Mouse (Mus musculus): ENCODE data around the gene Rbms3. TPM values are rescaled to one million over a fixed set of nuclear protein-coding genes. Genes with fewer than 3 reads are reported as not detected.

Rbms3 gene
- total and polyA plus RNA-seq, 3 experiments = not detected

- dilution Hi-C loops (cut with MboI; ENCODE audit: extremely low pct_ligation_motif_present, extremely low pct_unique_long_range_greater_than_20kb, low sequenced_read_pairs) (no loop called here), in situ Hi-C loops (cut with MboI; ENCODE audit: low pct_ligation_motif_present, low pct_unique_long_range_greater_than_20kb, low sequenced_read_pairs) (no loop called here)
- no peak for DNase-seq (ENCODE audit: extremely low read depth)
- H3K4me3 ChIP-seq (replicated peaks in 1 of 3; ENCODE audit: low read depth in 2 of 3, low read length in 2 of 3, poor library complexity in 1 of 3) = no peak overlapping the region
- H3K27ac ChIP-seq (ENCODE audit: insufficient read depth, low read depth) = no peak overlapping the region
- no peaks in the 10 kb centered on the region for H3K4me1 ChIP-seq (ENCODE audit: control insufficient read depth in 1 of 2, insufficient read depth in 2 of 2)
- H3K9ac ChIP-seq (ENCODE audit: insufficient read depth, low read depth) = no peak overlapping the region
- no peaks in the 10 kb centered on the region for H3K36me3 ChIP-seq (replicated peaks in 1 of 2; ENCODE audit: control insufficient read depth in 1 of 2, insufficient read depth in 1 of 2, low read length in 1 of 2)
- H3K79me2 ChIP-seq (replicated peaks; ENCODE audit: control insufficient read depth, extremely low read depth, insufficient read depth, poor library complexity, severe bottlenecking) = no peaks in the 10 kb centered on the region
- H3K27me3 ChIP-seq (replicated peaks) = no peaks in the 10 kb centered on the region
- TF ChIP-seq CHD2 (IDR thresholded peaks at IDR 0.05; ENCODE audit: low read length) (no peak), RCOR1 (conservative IDR thresholded peaks at IDR 0.05; ENCODE audit: low read depth, low read length) (no peak), GABPA (IDR thresholded peaks at IDR 0.05; ENCODE audit: insufficient replicate concordance, low read depth, low read length) (no peak), HCFC1 (IDR thresholded peaks at IDR 0.05; ENCODE audit: low read depth, low read length) (no peak), ZNF384 (IDR thresholded peaks at IDR 0.05; ENCODE audit: low read depth, low read length) (no peak), UBTF (IDR thresholded peaks at IDR 0.05; ENCODE audit: low read depth, low read length) (no peak), USF2 (conservative IDR thresholded peaks at IDR 0.05; ENCODE audit: low read depth, low read length) (no peak), RAD21 (IDR thresholded peaks at IDR 0.05; ENCODE audit: low read depth, low read length) (no peak), NELFE (IDR thresholded peaks at IDR 0.05; ENCODE audit: low read depth, low read length) (no peak), ZKSCAN1 (IDR thresholded peaks at IDR 0.05; ENCODE audit: borderline replicate concordance, low read depth, low read length) (no peak), SMC3 (IDR thresholded peaks at IDR 0.05; ENCODE audit: low read depth, low read length) (no peak), IRF4 (IDR thresholded peaks at IDR 0.05; ENCODE audit: low read depth, low read length) (no peak), MXI1 (IDR thresholded peaks at IDR 0.05; ENCODE audit: low read depth, low read length) (no peak)
- no peak overlapping the region for H3K4me2 ChIP-seq (ENCODE audit: insufficient read depth, low read depth, poor library complexity, severe bottlenecking)
- H3K9me3 ChIP-seq (replicated peaks; ENCODE audit: low read length) = peaks cover 44% of the 10 kb centered on the region
Measured at GRCm38 (mm10) chr9:116748857-116749584, 880.7 kb downstream of the Rbms3 start.

- TF ChIP-seq MYC (IDR thresholded peaks at IDR 0.05; ENCODE audit: low read depth, low read length) (no peak), EP300 (IDR thresholded peaks at IDR 0.05; ENCODE audit: low read length) (no peak), NRF1 (IDR thresholded peaks at IDR 0.05; ENCODE audit: low read depth, low read length) (no peak), ETS1 (conservative IDR thresholded peaks at IDR 0.05; ENCODE audit: low read depth, low read length) (no peak), RAD21 (IDR thresholded peaks at IDR 0.05; ENCODE audit: low read depth, low read length) (no peak), ELF1 (IDR thresholded peaks at IDR 0.05; ENCODE audit: low read depth, low read length) (no peak), ZC3H11A (IDR thresholded peaks at IDR 0.05; ENCODE audit: low read depth, low read length) (no peak), ZKSCAN1 (IDR thresholded peaks at IDR 0.05; ENCODE audit: borderline replicate concordance, low read depth, low read length) (no peak), TCF12 (IDR thresholded peaks at IDR 0.05; ENCODE audit: low read depth, low read length) (no peak)
- H3K4me1 ChIP-seq (ENCODE audit: control insufficient read depth in 1 of 2, insufficient read depth in 2 of 2) = no peaks in the 10 kb centered on the region
Measured at GRCm38 (mm10) chr9:116748346-116748745, 881.4 kb downstream of the Rbms3 start.

More at GRCm38 (mm10) chr9:116748346-116748745, 881.4 kb downstream of the Rbms3 start:
- no peak overlapping the region for H3K4me3 ChIP-seq (replicated peaks in 1 of 3; ENCODE audit: low read depth in 2 of 3, low read length in 2 of 3, poor library complexity in 1 of 3)
- H3K4me2 ChIP-seq (ENCODE audit: insufficient read depth, low read depth, poor library complexity, severe bottlenecking) = no peak overlapping the region
- in situ Hi-C loops (cut with MboI; ENCODE audit: low pct_ligation_motif_present, low pct_unique_long_range_greater_than_20kb, low sequenced_read_pairs) = no loop called here
- dilution Hi-C loops (cut with MboI; ENCODE audit: extremely low pct_ligation_motif_present, extremely low pct_unique_long_range_greater_than_20kb, low sequenced_read_pairs) = no loop called here
- no peak for DNase-seq (ENCODE audit: extremely low read depth)
- H3K27ac ChIP-seq (ENCODE audit: insufficient read depth, low read depth) = no peak overlapping the region
- H3K79me2 ChIP-seq (replicated peaks; ENCODE audit: control insufficient read depth, extremely low read depth, insufficient read depth, poor library complexity, severe bottlenecking) = no peaks in the 10 kb centered on the region
- peaks cover 40% of the 10 kb centered on the region for H3K9me3 ChIP-seq (replicated peaks; ENCODE audit: low read length)
- H3K36me3 ChIP-seq (replicated peaks in 1 of 2; ENCODE audit: control insufficient read depth in 1 of 2, insufficient read depth in 1 of 2, low read length in 1 of 2) = no peaks in the 10 kb centered on the region
- no peak overlapping the region for H3K9ac ChIP-seq (ENCODE audit: insufficient read depth, low read depth)
- no peaks in the 10 kb centered on the region for H3K27me3 ChIP-seq (replicated peaks)
